Mouse (Mus musculus) intestine, embryonic 16.5 days (tissue): ENCODE measurements around the gene Esrrg. TPM values are rescaled to one million over a fixed set of nuclear protein-coding genes. Genes with fewer than 3 reads are reported as not detected.
A peak's percentile ranks its signal among the peaks of the same experiment; 100 is the strongest.

ENCODE experiments used
- ATAC-seq: fragments of 200-750 bp; cut with Nextera tagmentation; 2 replicates; pipeline ENCODE4 v1.8.0; 2017; ENCODE audit warnings: moderate TSS enrichment, moderate library complexity
- H3K27ac ChIP-seq: fragments of 300-500 bp; sonication (generic); 2 replicates; pipeline ENCODE4 v1.5.1; 2014; ENCODE audit warnings: mild to moderate bottlenecking, low read length
- H3K27me3 ChIP-seq: fragments of 300-500 bp; sonication (generic); replicated peaks from 2 replicates; pipeline ENCODE4 v1.6.1; 2014; ENCODE audit warnings: low read length, control low read depth, mixed read lengths; ENCODE audit not compliant: control insufficient read depth, insufficient read depth
- H3K36me3 ChIP-seq: fragments of 300-500 bp; sonication (generic); 2 replicates; pipeline ENCODE4 v1.6.1; 2014; ENCODE audit warnings: low read length, control low read depth; ENCODE audit not compliant: control insufficient read depth, insufficient read depth
- H3K4me1 ChIP-seq: fragments of 300-500 bp; sonication (generic); 2 replicates; pipeline ENCODE4 v1.6.1; 2014; ENCODE audit warnings: low read length, control low read depth, mixed read lengths; ENCODE audit not compliant: control insufficient read depth, insufficient read depth
- H3K4me2 ChIP-seq: fragments of 300-500 bp; sonication (generic); 2 replicates; pipeline ENCODE4 v1.6.1; 2014; ENCODE audit warnings: low read depth, low read length, control low read depth
- H3K4me3 ChIP-seq: fragments of 300-500 bp; sonication (generic); 2 replicates; pipeline ENCODE4 v1.5.1; 2014; ENCODE audit warnings: mild to moderate bottlenecking, low read length
- H3K9ac ChIP-seq: fragments of 300-500 bp; sonication (generic); 2 replicates; pipeline ENCODE4 v1.6.1; 2014; ENCODE audit warnings: low read depth, low read length
- H3K9me3 ChIP-seq: fragments of 300-500 bp; sonication (generic); 2 replicates; pipeline ENCODE4 v1.6.1; 2016; ENCODE audit warnings: low read length, control low read depth; ENCODE audit not compliant: control insufficient read depth
- WGBS: fragments of 180-500 bp; shearing (Covaris S2); extraction: QIAGEN DNeasy Blood & Tissue Kit; methylation state at CpG from one replicate; pipeline ENCODE4 v1.1.7; 2014; 5-methylcytosine and 5-hydroxymethylcytosine counted together
- polyA plus RNA-seq: library from polyadenylated mRNA; unstranded; fragments of >200 nt; fragmentation: Nextera tagmentation; extraction: Ambion mirVana; gene quantifications from 2 replicates; pipeline ENCODE4 v1.2.1, GENCODE M21; 2015

The Esrrg gene
- polyA plus RNA-seq, 1 experiment from 2014 or later: 3.6 TPM

- WGBS: 80% methylated on average over 9 of the region's 9 CpGs
- Histone ChIP-seq H3K9ac (no peak overlapping the region), H3K27me3 (no peaks in the 10 kb centered on the region), H3K27ac (no peak overlapping the region), H3K4me3 (no peak overlapping the region), H3K4me2 (no peak overlapping the region), H3K9me3 (no peaks in the 10 kb centered on the region), H3K36me3 (no peaks in the 10 kb centered on the region), H3K4me1 (no peaks in the 10 kb centered on the region)
- no peak for ATAC-seq
Observed at GRCm38 (mm10) chr1:187959192-187959591, 350.6 kb downstream of the Esrrg start.

GRCm38 (mm10) chr1:187961452-187961851, 352.9 kb downstream of the Esrrg start:
- WGBS: 77% methylated on average over 5 of the region's 5 CpGs
- Histone ChIP-seq H3K27ac (no peak overlapping the region), H3K4me3 (no peak overlapping the region), H3K4me2 (no peak overlapping the region), H3K9me3 (no peaks in the 10 kb centered on the region), H3K36me3 (no peaks in the 10 kb centered on the region), H3K27me3 (no peaks in the 10 kb centered on the region), H3K4me1 (no peaks in the 10 kb centered on the region), H3K9ac (no peak overlapping the region)
- no peak for ATAC-seq

GRCm38 (mm10) chr1:187964829-187965760, 356.5 kb downstream of the Esrrg start:
- H3K4me3 ChIP-seq: no peak overlapping the region
- peak; percentile 66 for ATAC-seq

GRCm38 (mm10) chr1:187965921-187966320, 357.3 kb downstream of the Esrrg start:
- Histone ChIP-seq H3K4me2 (no peak overlapping the region), H3K27ac (no peak overlapping the region), H3K9ac (no peak overlapping the region), H3K4me1 (no peaks in the 10 kb centered on the region), H3K4me3 (no peak overlapping the region), H3K36me3 (no peaks in the 10 kb centered on the region), H3K27me3 (no peaks in the 10 kb centered on the region), H3K9me3 (no peaks in the 10 kb centered on the region)
- ATAC-seq: no peak
- 41% methylated on average over 6 of the region's 6 CpGs for WGBS

More at GRCm38 (mm10) chr1:187964829-187965760, 356.5 kb downstream of the Esrrg start:
- no peaks in the 10 kb centered on the region for H3K27me3 ChIP-seq
- H3K4me1 ChIP-seq: no peaks in the 10 kb centered on the region
- no peaks in the 10 kb centered on the region for H3K9me3 ChIP-seq
- WGBS: 38% methylated on average over 18 of the region's 18 CpGs
- H3K9ac ChIP-seq: no peak overlapping the region
- no peaks in the 10 kb centered on the region for H3K36me3 ChIP-seq
- no peak overlapping the region for H3K27ac ChIP-seq
- no peak overlapping the region for H3K4me2 ChIP-seq

- Histone ChIP-seq H3K9ac (no peak overlapping the region), H3K27ac (no peak overlapping the region), H3K4me2 (no peak overlapping the region), H3K27me3 (no peaks in the 10 kb centered on the region), H3K36me3 (no peaks in the 10 kb centered on the region), H3K4me1 (no peaks in the 10 kb centered on the region), H3K4me3 (no peak overlapping the region), H3K9me3 (no peaks in the 10 kb centered on the region)
- ATAC-seq: no peak
- WGBS: 86% methylated on average over 4 of the region's 4 CpGs
Observed at GRCm38 (mm10) chr1:187968379-187968778, 359.8 kb downstream of the Esrrg start.

- H3K9me3 ChIP-seq: no peaks in the 10 kb centered on the region
- no peak overlapping the region for H3K9ac ChIP-seq
- H3K4me2 ChIP-seq: no peak overlapping the region
- ATAC-seq: no peak
- no peak overlapping the region for H3K4me3 ChIP-seq
- no peaks in the 10 kb centered on the region for H3K27me3 ChIP-seq
- no peak overlapping the region for H3K27ac ChIP-seq
- no peaks in the 10 kb centered on the region for H3K4me1 ChIP-seq
- no peaks in the 10 kb centered on the region for H3K36me3 ChIP-seq
- 77% methylated on average over 5 of the region's 5 CpGs for WGBS
Observed at GRCm38 (mm10) chr1:187969491-187969890, 360.9 kb downstream of the Esrrg start.

GRCm38 (mm10) chr1:187974396-187974795, 365.8 kb downstream of the Esrrg start:
- H3K9me3 ChIP-seq: no peaks in the 10 kb centered on the region
- no peak overlapping the region for H3K9ac ChIP-seq
- H3K4me1 ChIP-seq: no peaks in the 10 kb centered on the region
- ATAC-seq: peak; percentile 73
- H3K27ac ChIP-seq: no peak overlapping the region
- no peak overlapping the region for H3K4me3 ChIP-seq
- no peaks in the 10 kb centered on the region for H3K36me3 ChIP-seq
- no peaks in the 10 kb centered on the region for H3K27me3 ChIP-seq
- WGBS: 11% methylated on average over 9 of the region's 9 CpGs
- no peak overlapping the region for H3K4me2 ChIP-seq

- H3K27ac ChIP-seq: no peak overlapping the region
- no peak for ATAC-seq
- no peak overlapping the region for H3K4me2 ChIP-seq
- H3K27me3 ChIP-seq: no peaks in the 10 kb centered on the region
- no peaks in the 10 kb centered on the region for H3K9me3 ChIP-seq
- H3K9ac ChIP-seq: no peak overlapping the region
- no peaks in the 10 kb centered on the region for H3K4me1 ChIP-seq
- no peak overlapping the region for H3K4me3 ChIP-seq
- WGBS: 81% methylated on average over 20 of the region's 20 CpGs
- no peaks in the 10 kb centered on the region for H3K36me3 ChIP-seq
Observed at GRCm38 (mm10) chr1:187975465-187976352, 367.1 kb downstream of the Esrrg start.

GRCm38 (mm10) chr1:187976353-187976730, 367.8 kb downstream of the Esrrg start:
- Histone ChIP-seq H3K4me2 (no peak overlapping the region), H3K36me3 (no peaks in the 10 kb centered on the region), H3K4me1 (no peaks in the 10 kb centered on the region), H3K4me3 (no peak overlapping the region), H3K27me3 (no peaks in the 10 kb centered on the region), H3K9me3 (no peaks in the 10 kb centered on the region), H3K9ac (no peak overlapping the region), H3K27ac (no peak overlapping the region)
- no peak for ATAC-seq
- 68% methylated on average over 9 of the region's 9 CpGs for WGBS
